9 mouse cellular contexts compared by ENCODE assay signal in the genomic region with DNA sequence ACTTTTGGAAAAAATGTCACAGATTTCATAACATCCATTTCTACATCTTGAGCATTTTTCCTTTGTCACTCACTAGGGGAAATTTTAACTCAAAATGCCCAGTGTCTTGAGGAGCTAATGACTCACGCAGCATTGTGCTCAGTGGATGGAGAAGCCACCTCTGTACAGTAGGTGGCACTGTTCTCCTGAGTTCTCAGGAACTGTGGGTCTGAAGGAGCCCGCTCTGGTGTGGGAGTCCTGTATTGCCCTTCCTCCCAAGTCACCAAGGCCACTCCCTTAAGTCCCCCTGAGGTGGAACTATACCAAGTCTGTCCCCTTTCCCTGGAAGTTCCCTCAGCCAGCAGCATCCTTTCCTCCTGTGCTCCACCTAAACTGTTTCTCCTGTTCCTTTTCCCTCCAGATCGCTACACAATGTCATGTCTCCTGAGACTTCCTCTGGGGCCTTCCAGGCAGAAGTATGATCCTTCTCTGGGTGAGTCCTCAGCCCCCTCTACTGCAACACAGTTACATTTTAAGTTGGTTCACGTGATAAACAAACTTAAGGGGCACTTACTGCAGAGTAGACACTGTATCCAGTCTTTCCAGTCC. TPM values are rescaled to one million over a fixed set of nuclear protein-coding genes. Genes with fewer than 3 reads are reported as not detected.
A peak's percentile ranks its signal among the peaks of the same experiment; 100 is the strongest.
DNase-seq lines count a peak whose midpoint lies in the region; ATAC-seq and TF ChIP-seq lines count a peak whose summit lies in the region.
"Had no signal": no experiment of that assay in that cellular context is flagged by ENCODE, and none has a peak within 500 bp of the region (broad histone marks: within the 10 kb centered on the region; RNA-seq: fewer than 3 reads in every experiment).

No protein-coding gene starts in this region.

- no peaks in the 10 kb centered on the region for H3K27me3 ChIP-seq in limb, embryonic 13.5 days
- no peaks in the 10 kb centered on the region for H3K27me3 ChIP-seq in midbrain, embryonic 13.5 days
- H3K27me3 ChIP-seq in small intestine, adult 2 months (ENCODE audit: control insufficient read depth, insufficient read depth, low read length), result no peaks in the 10 kb centered on the region

- H3K27ac ChIP-seq in limb, embryonic 13.5 days, result no peak overlapping the region
- H3K27ac ChIP-seq in midbrain, embryonic 13.5 days, result no peak overlapping the region
- H3K27ac ChIP-seq in small intestine, adult 2 months (ENCODE audit: insufficient read depth, low read depth, low read length), result no peak overlapping the region

- WGBS in limb, embryonic 13.5 days, result 22% methylated on average over 4 of the region's 4 CpGs
- 29% methylated on average over 4 of the region's 4 CpGs for WGBS in midbrain, embryonic 13.5 days
- 24% methylated on average over 4 of the region's 4 CpGs for WGBS in small intestine, adult 2 months

- H3K9ac ChIP-seq in limb, embryonic 13.5 days, result no peak overlapping the region
- no peak overlapping the region for H3K9ac ChIP-seq in midbrain, embryonic 13.5 days (replicated peaks)

- TF ChIP-seq CTCF in small intestine, adult 2 months (IDR thresholded peaks at IDR 0.05; ENCODE audit: extremely low read depth, insufficient read length, insufficient replicate concordance, low read depth, low read length), result peak; percentile 75; the same call in 1 of the 2 replicates

- no peak for TF ChIP-seq POLR2A in small intestine, adult 2 months (IDR thresholded peaks at IDR 0.05; ENCODE audit: low read depth, low read length)

- no peak overlapping the region for H3K4me3 ChIP-seq in limb, embryonic 13.5 days
- H3K4me3 ChIP-seq in midbrain, embryonic 13.5 days (replicated peaks), result no peak overlapping the region
- H3K4me3 ChIP-seq in small intestine, adult 2 months (ENCODE audit: low read depth, low read length), result no peak overlapping the region

- peak; percentile 91 for DNase-seq in 416B (ENCODE audit: low read depth)
- DNase-seq in adrenal gland, adult 18-20 months (ENCODE audit: low spot score in 2 of 2), result peak; percentile 40 to 49
- DNase-seq in embryo, embryonic 11.5 days (ENCODE audit: low read depth, low spot score), result peak; percentile 44
- peak; percentile 31 to 57 for DNase-seq in heart, adult 9 months (ENCODE audit: low spot score in 2 of 2)
- peak; percentile 70 for DNase-seq in kidney, adult 9 months

- ATAC-seq in limb, embryonic 13.5 days (ENCODE audit: low FRiP score, low read depth), result peak; percentile 55; the same call in 1 of the 2 replicates
- peak; percentile 92 for ATAC-seq in midbrain, embryonic 13.5 days

- no peaks in the 10 kb centered on the region for H3K4me1 ChIP-seq in limb, embryonic 13.5 days
- H3K4me1 ChIP-seq in midbrain, embryonic 13.5 days (replicated peaks), result no peaks in the 10 kb centered on the region
- no peaks in the 10 kb centered on the region for H3K4me1 ChIP-seq in small intestine, adult 2 months (ENCODE audit: control insufficient read depth, insufficient read depth, insufficient read length, low read length)

- no peaks in the 10 kb centered on the region for H3K9me3 ChIP-seq in limb, embryonic 13.5 days
- no peaks in the 10 kb centered on the region for H3K9me3 ChIP-seq in midbrain, embryonic 13.5 days

- H3K36me3 ChIP-seq in limb, embryonic 13.5 days, result no peaks in the 10 kb centered on the region
- H3K36me3 ChIP-seq in midbrain, embryonic 13.5 days, result no peaks in the 10 kb centered on the region
- H3K36me3 ChIP-seq in small intestine, adult 2 months (ENCODE audit: control insufficient read depth, insufficient read depth, low read length), result no peaks in the 10 kb centered on the region

- no peak overlapping the region for H3K4me2 ChIP-seq in limb, embryonic 13.5 days (replicated peaks)
- no peak overlapping the region for H3K4me2 ChIP-seq in midbrain, embryonic 13.5 days (replicated peaks)

RNA-seq across cellular contexts. Expression of gene Kctd12, which starts 30.2 kb away (rescaled TPM):
- total RNA-seq in adrenal gland, adult 18-20 months (2021), result 10 to 100 TPM; 26.4 to 30.4 TPM
- 41.4 and 45.1 TPM in 2 replicates for polyA plus RNA-seq in limb, embryonic 13.5 days (2015; fragmentation: Nextera tagmentation; extraction: Ambion mirVana)
- polyA plus RNA-seq in midbrain, embryonic 13.5 days (2015; fragmentation: Nextera tagmentation; extraction: Ambion mirVana), result 8.0 and 10.6 TPM in 2 replicates
- polyA plus RNA-seq in small intestine, adult 2 months (2012; rRNA removed), result 10.7 and 25.5 TPM in 2 replicates

RNA-seq across cellular contexts. Expression of gene Acod1, which starts 34.1 kb away (rescaled TPM):
- total RNA-seq in adrenal gland, adult 18-20 months (2021), result not detected
- not detected in 2 replicates for polyA plus RNA-seq in limb, embryonic 13.5 days (2015; fragmentation: Nextera tagmentation; extraction: Ambion mirVana)
- polyA plus RNA-seq in midbrain, embryonic 13.5 days (2015; fragmentation: Nextera tagmentation; extraction: Ambion mirVana), result not detected in 2 replicates
- polyA plus RNA-seq in small intestine, adult 2 months (2012; rRNA removed), result 0.22 and 0.74 TPM in 2 replicates
- total RNA-seq: adrenal gland, postnatal 4 days had no signal

RNA-seq across cellular contexts. Expression of gene Cln5, which starts 57.4 kb away (rescaled TPM):
- total RNA-seq in adrenal gland, adult 18-20 months (2021), result 10 to 100 TPM; 27.1 to 29.1 TPM
- polyA plus RNA-seq in limb, embryonic 13.5 days (2015; fragmentation: Nextera tagmentation; extraction: Ambion mirVana), result 31.3 and 31.9 TPM in 2 replicates
- 12.9 and 13.8 TPM in 2 replicates for polyA plus RNA-seq in midbrain, embryonic 13.5 days (2015; fragmentation: Nextera tagmentation; extraction: Ambion mirVana)
- 7.2 and 15.9 TPM in 2 replicates for polyA plus RNA-seq in small intestine, adult 2 months (2012; rRNA removed)
